Mouse (Mus musculus): ENCODE measurements around the gene Gpr171. TPM values are rescaled to one million over a fixed set of nuclear protein-coding genes. Genes with fewer than 3 reads are reported as not detected.
"Not testable (repeated sequence)": the region's sequence is repeated elsewhere in the genome, so short reads cannot be mapped to it uniquely, and the experiment has no call there.

The Gpr171 gene
- 0.94 and 1.6 TPM in 2 replicates for polyA plus RNA-seq (2015; fragmentation: Nextera tagmentation; extraction: Ambion mirVana)

GRCm38 (mm10) chr3:59101218-59101986 is at the start of gene Gpr171:
Gpr171 (minus strand) TSS chr3:59101821.
- Histone ChIP-seq H3K9ac (no peak within 1 kb of the TSS), H3K4me2 (no peak within 1 kb of the TSS), H3K36me3 (no peaks in the 10 kb centered on the region), H3K9me3 (no peaks in the 10 kb centered on the region), H3K27me3 (no peaks in the 10 kb centered on the region), H3K4me1 (no peaks in the 10 kb centered on the region), H3K4me3 (no peak within 1 kb of the TSS), H3K27ac (no peak within 1 kb of the TSS)
- WGBS: 70% methylated on average over 6 of the region's 6 CpGs
- ATAC-seq (ENCODE audit: insufficient number of reproducible peaks, low FRiP score, low TSS enrichment, low read depth): no peak

GRCm38 (mm10) chr3:59150624-59151023 is 49.0 kb upstream of the Gpr171 start:
- H3K9me3 ChIP-seq: no peaks in the 10 kb centered on the region
- WGBS: 95% methylated on average over 2 of the region's 2 CpGs
- H3K4me3 ChIP-seq: no peak overlapping the region
- ATAC-seq (ENCODE audit: insufficient number of reproducible peaks, low FRiP score, low TSS enrichment, low read depth): no peak
- H3K36me3 ChIP-seq: no peaks in the 10 kb centered on the region
- H3K4me1 ChIP-seq: no peaks in the 10 kb centered on the region
- no peak overlapping the region for H3K27ac ChIP-seq
- no peak overlapping the region for H3K9ac ChIP-seq
- no peak overlapping the region for H3K4me2 ChIP-seq
- no peaks in the 10 kb centered on the region for H3K27me3 ChIP-seq

DNA sequence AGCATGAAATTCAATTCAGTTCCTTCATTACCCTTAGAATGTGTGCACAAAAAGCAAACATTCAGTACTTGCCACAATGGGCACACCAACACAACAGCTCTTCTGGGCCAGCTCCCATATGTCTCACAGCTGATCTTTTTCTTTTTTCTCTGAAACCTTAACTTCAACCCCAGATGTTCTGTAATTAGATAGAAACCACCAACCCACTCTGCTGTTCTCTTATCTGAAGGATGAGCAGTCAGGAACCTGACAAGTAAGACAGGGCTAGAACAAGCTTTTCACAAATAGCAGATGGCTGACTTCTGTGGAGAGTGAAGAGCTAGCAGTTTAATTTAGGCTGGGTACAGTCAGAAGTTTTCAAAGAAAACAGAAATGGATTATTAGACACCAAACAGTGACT is 48.0 kb upstream of the Gpr171 start:
- Histone ChIP-seq H3K27ac (no peak overlapping the region), H3K9ac (no peak overlapping the region), H3K4me1 (no peaks in the 10 kb centered on the region), H3K4me3 (no peak overlapping the region), H3K36me3 (no peaks in the 10 kb centered on the region), H3K4me2 (no peak overlapping the region), H3K9me3 (no peaks in the 10 kb centered on the region), H3K27me3 (no peaks in the 10 kb centered on the region)
- ATAC-seq (ENCODE audit: insufficient number of reproducible peaks, low FRiP score, low TSS enrichment, low read depth): no peak

DNA sequence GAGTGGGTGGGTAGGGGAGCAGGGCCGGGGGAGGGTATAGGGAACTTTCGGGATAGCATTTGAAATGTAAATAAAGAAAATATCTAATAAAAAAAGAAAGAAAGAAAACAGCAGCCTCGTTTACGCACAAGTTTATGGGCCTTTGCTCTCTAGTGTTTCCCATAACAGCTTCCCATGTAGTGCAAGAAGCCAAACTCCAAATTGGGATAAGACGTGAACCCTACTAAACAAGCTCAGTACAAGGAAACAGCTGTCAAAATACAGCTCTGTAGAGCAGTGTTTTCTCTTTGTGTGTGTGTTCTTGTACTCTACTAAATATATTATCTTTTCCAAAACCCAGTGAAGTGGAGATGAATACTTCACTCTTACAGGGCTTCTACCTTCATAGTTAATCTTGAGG is 43.6 kb upstream of the Gpr171 start:
- no peaks in the 10 kb centered on the region for H3K36me3 ChIP-seq
- 42% methylated on average over 5 of the region's 5 CpGs for WGBS
- no peak for ATAC-seq (ENCODE audit: insufficient number of reproducible peaks, low FRiP score, low TSS enrichment, low read depth)
- H3K9me3 ChIP-seq: no peaks in the 10 kb centered on the region
- no peaks in the 10 kb centered on the region for H3K27me3 ChIP-seq
- H3K4me3 ChIP-seq: no peak overlapping the region
- H3K9ac ChIP-seq: no peak overlapping the region
- H3K27ac ChIP-seq: no peak overlapping the region
- H3K4me2 ChIP-seq: no peak overlapping the region
- H3K4me1 ChIP-seq: no peaks in the 10 kb centered on the region

DNA sequence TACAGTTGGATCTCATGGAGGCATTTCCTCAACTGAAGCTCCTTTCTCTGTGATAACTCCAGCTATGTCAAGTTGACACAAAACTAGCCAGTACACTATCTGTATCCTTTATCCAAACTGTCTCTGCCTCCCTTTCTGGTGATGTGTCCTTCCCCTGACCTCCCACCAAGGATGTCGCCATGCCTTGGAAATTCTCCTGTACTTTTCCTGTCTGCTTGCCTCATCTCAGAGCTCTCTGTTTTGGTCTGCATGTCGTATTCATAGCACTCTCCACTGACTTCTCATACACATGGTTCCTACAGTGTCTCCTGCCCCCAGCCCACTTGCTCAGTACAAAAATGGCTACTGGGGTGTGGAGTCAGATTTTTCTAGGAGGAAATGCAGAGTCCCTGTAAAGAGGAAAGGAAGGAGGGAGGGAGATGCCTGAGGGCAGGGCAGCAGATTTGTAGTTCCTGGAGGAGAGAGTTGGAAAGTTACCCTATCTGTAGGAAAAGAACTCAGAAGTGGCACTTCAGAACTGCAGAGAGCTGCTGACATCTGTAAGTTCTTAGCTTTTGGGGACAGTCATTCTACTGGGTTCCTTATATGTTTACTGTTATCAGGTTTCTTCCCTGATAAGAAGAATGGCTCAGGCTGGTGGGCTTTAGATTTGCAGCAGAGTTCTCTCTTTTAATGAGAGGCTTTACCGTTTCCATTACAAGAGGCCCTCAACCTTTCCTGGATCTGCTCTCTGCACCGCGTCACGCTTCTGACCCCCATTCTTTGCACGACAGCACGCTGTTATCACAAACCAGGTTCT is 40.1 kb upstream of the Gpr171 start:
- Histone ChIP-seq H3K9ac (no peak overlapping the region), H3K36me3 (no peaks in the 10 kb centered on the region), H3K4me1 (no peaks in the 10 kb centered on the region), H3K27ac (no peak overlapping the region), H3K4me2 (no peak overlapping the region), H3K4me3 (no peak overlapping the region), H3K9me3 (no peaks in the 10 kb centered on the region), H3K27me3 (no peaks in the 10 kb centered on the region)
- no peak for ATAC-seq (ENCODE audit: insufficient number of reproducible peaks, low FRiP score, low TSS enrichment, low read depth)
- WGBS: 77% methylated on average over 8 of the region's 8 CpGs

DNA sequence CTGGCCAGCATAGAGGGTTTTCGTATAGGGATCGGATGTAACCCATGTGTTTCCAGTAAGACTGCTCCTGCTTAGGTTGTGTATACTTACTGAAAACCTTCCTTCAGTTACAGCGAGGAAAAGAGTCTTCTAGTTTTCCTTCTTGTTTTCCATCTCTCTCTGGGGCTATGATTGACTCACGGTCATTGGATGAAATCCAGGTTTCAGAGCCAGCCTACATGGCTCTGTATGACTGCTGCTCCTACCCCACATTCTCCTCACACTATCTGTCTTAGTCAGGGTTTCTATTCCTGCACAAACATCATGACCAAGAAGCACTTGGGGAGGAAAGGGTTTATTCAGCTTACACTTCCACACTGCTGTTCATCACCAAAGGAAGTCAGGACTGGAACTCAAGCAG is 39.3 kb upstream of the Gpr171 start:
- not testable (repeated sequence) for H3K36me3 ChIP-seq; H3K27ac ChIP-seq; H3K4me3 ChIP-seq; H3K9ac ChIP-seq; H3K4me1 ChIP-seq; H3K4me2 ChIP-seq; H3K27me3 ChIP-seq; H3K9me3 ChIP-seq; ATAC-seq (ENCODE audit: insufficient number of reproducible peaks, low FRiP score, low TSS enrichment, low read depth)
- WGBS: 81% methylated on average over 4 of the region's 4 CpGs

- Histone ChIP-seq H3K4me3 (no peak overlapping the region), H3K9me3 (no peaks in the 10 kb centered on the region), H3K9ac (no peak overlapping the region), H3K4me2 (no peak overlapping the region), H3K36me3 (no peaks in the 10 kb centered on the region), H3K4me1 (no peaks in the 10 kb centered on the region), H3K27me3 (no peaks in the 10 kb centered on the region), H3K27ac (no peak overlapping the region)
- WGBS: 58% methylated on average over 2 of the region's 2 CpGs
- no peak for ATAC-seq (ENCODE audit: insufficient number of reproducible peaks, low FRiP score, low TSS enrichment, low read depth)
Observed at GRCm38 (mm10) chr3:59140115-59140514, 38.5 kb upstream of the Gpr171 start.

DNA sequence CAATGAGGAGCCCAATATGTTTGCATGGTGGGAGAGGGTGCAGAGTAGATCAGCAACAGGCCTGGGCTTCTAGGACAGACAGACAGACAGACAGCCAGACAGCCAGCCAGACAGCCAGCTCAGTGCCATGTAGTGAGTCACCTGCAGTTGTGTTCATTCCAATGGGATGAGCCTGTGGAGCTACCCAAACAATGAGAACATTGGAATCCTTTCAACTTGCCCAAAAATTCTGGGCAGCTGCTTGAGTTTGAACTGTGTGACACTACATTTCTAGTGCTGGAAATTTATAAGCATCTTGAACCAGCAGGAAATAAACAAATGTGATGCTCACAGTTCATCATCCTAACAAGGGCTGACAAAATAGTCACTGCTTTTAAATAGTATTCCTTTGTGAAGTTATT is 38.0 kb upstream of the Gpr171 start:
- Histone ChIP-seq H3K27me3 (no peaks in the 10 kb centered on the region), H3K4me1 (no peaks in the 10 kb centered on the region), H3K9me3 (no peaks in the 10 kb centered on the region), H3K9ac (no peak overlapping the region), H3K4me3 (no peak overlapping the region), H3K36me3 (no peaks in the 10 kb centered on the region), H3K27ac (no peak overlapping the region), H3K4me2 (no peak overlapping the region)
- no peak for ATAC-seq (ENCODE audit: insufficient number of reproducible peaks, low FRiP score, low TSS enrichment, low read depth)

DNA sequence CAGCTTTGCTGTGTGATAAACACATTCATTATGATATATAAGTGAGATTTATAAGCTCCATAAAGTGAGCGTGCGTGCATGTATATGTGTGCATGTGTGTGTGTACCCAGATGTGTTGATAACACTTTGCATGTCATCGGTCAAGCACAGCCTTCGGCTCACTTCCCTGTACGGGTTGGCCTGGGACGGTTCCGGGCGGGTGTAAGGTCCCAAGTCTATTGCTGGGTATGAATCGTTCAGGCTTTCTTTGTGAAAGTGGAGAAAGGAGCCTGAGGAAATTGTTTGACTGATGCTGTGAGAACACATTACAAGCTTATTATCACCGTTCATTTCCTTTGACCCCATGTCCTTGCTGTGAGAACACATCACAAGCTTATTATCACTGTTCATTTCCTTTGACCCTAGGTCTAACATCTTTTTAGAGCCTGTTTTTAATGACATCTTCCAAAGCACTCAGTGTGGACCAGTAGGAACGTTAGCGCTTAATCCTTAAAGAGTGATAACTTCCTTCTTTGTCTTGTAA is 37.4 kb upstream of the Gpr171 start:
- Histone ChIP-seq H3K27ac (no peak overlapping the region), H3K4me2 (no peak overlapping the region), H3K36me3 (no peaks in the 10 kb centered on the region), H3K9ac (no peak overlapping the region), H3K27me3 (no peaks in the 10 kb centered on the region), H3K4me1 (no peaks in the 10 kb centered on the region), H3K4me3 (no peak overlapping the region), H3K9me3 (no peaks in the 10 kb centered on the region)
- no peak for ATAC-seq (ENCODE audit: insufficient number of reproducible peaks, low FRiP score, low TSS enrichment, low read depth)
- WGBS: 64% methylated on average over 12 of the region's 12 CpGs

- Histone ChIP-seq H3K27ac (no peak overlapping the region), H3K4me1 (no peaks in the 10 kb centered on the region), H3K27me3 (no peaks in the 10 kb centered on the region), H3K36me3 (no peaks in the 10 kb centered on the region), H3K4me3 (no peak overlapping the region), H3K9ac (no peak overlapping the region), H3K4me2 (no peak overlapping the region), H3K9me3 (no peaks in the 10 kb centered on the region)
- ATAC-seq (ENCODE audit: insufficient number of reproducible peaks, low FRiP score, low TSS enrichment, low read depth): no peak
- 69% methylated on average over 5 of the region's 5 CpGs for WGBS
Observed at GRCm38 (mm10) chr3:59135911-59136653, 34.5 kb upstream of the Gpr171 start.

GRCm38 (mm10) chr3:59133189-59133588 is 31.6 kb upstream of the Gpr171 start:
- Histone ChIP-seq H3K27ac (no peak overlapping the region), H3K4me2 (no peak overlapping the region), H3K27me3 (no peaks in the 10 kb centered on the region), H3K4me3 (no peak overlapping the region), H3K4me1 (no peaks in the 10 kb centered on the region), H3K9me3 (no peaks in the 10 kb centered on the region), H3K9ac (no peak overlapping the region), H3K36me3 (no peaks in the 10 kb centered on the region)
- no peak for ATAC-seq (ENCODE audit: insufficient number of reproducible peaks, low FRiP score, low TSS enrichment, low read depth)
- WGBS: 76% methylated on average over 5 of the region's 5 CpGs

GRCm38 (mm10) chr3:59131966-59132365 is 30.3 kb upstream of the Gpr171 start:
- Histone ChIP-seq H3K9me3 (no peaks in the 10 kb centered on the region), H3K36me3 (no peaks in the 10 kb centered on the region), H3K4me2 (no peak overlapping the region), H3K4me1 (no peaks in the 10 kb centered on the region), H3K27me3 (no peaks in the 10 kb centered on the region), H3K4me3 (no peak overlapping the region), H3K27ac (no peak overlapping the region), H3K9ac (no peak overlapping the region)
- 79% methylated on average over 4 of the region's 4 CpGs for WGBS
- ATAC-seq (ENCODE audit: insufficient number of reproducible peaks, low FRiP score, low TSS enrichment, low read depth): no peak
